Comparison of ENCODE assay signal across 8 mouse cellular contexts in the genomic region with DNA sequence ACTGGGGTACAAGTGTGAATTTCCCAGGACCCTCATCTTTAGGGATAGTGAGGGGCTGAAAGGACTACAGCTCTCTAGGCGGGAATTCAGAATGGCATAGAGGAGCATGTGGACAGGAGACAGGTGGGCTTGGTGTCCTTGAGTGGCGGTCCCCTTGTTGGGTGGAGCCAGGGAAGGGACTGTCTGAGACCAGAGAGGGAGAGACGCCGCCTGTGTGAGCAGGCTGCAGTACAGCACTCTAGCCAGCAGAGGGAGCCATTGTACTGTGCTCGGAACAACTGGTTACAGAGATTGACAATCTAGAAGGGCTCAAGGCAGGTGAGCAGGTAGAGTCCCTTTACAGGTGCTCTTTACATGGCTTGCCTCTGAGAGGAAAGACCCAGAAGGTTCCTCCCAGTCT. TPM values are rescaled to one million over a fixed set of nuclear protein-coding genes. Genes with fewer than 3 reads are reported as not detected.
DNase-seq lines count a peak whose midpoint lies in the region; ATAC-seq lines count a peak whose summit lies in the region.

No protein-coding gene starts in this region.

- H3K9ac ChIP-seq in heart, embryonic 11.5 days (ENCODE audit: low read depth, low read length) = no peak overlapping the region
- H3K9ac ChIP-seq in midbrain, embryonic 16.5 days (ENCODE audit: low read depth, low read length) = no peak overlapping the region

- 2% methylated on average over 5 of the region's 5 CpGs for WGBS in heart, embryonic 11.5 days (ENCODE audit: insufficient replicate concordance)
- WGBS in limb, embryonic 10.5 days = 6% methylated on average over 5 of the region's 5 CpGs
- WGBS in midbrain, embryonic 16.5 days = 2% methylated on average over 5 of the region's 5 CpGs

- no peak for ATAC-seq in heart, embryonic 11.5 days (replicated peaks; ENCODE audit: insufficient number of reproducible peaks, low FRiP score, low TSS enrichment)
- peak; percentile 26; the same call in 1 of the 2 replicates for ATAC-seq in midbrain, embryonic 16.5 days

- no peak overlapping the region for H3K4me3 ChIP-seq in heart, embryonic 11.5 days (ENCODE audit: low read depth, low read length)
- H3K4me3 ChIP-seq in limb, embryonic 10.5 days = no peak overlapping the region
- no peak overlapping the region for H3K4me3 ChIP-seq in midbrain, embryonic 16.5 days (ENCODE audit: low read depth, low read length)

- H3K4me2 ChIP-seq in heart, embryonic 11.5 days = no peak overlapping the region
- no peak overlapping the region for H3K4me2 ChIP-seq in midbrain, embryonic 16.5 days (ENCODE audit: low read length)

- H3K36me3 ChIP-seq in heart, embryonic 11.5 days (ENCODE audit: control insufficient read depth, insufficient read depth, low read length) = no peaks in the 10 kb centered on the region
- no peaks in the 10 kb centered on the region for H3K36me3 ChIP-seq in limb, embryonic 10.5 days
- no peaks in the 10 kb centered on the region for H3K36me3 ChIP-seq in midbrain, embryonic 16.5 days (ENCODE audit: control insufficient read depth, insufficient read depth, low read length)

- no peaks in the 10 kb centered on the region for H3K9me3 ChIP-seq in heart, embryonic 11.5 days (replicated peaks; ENCODE audit: control insufficient read depth, low read length)
- no peaks in the 10 kb centered on the region for H3K9me3 ChIP-seq in limb, embryonic 10.5 days (replicated peaks)
- no peaks in the 10 kb centered on the region for H3K9me3 ChIP-seq in midbrain, embryonic 16.5 days (replicated peaks; ENCODE audit: control insufficient read depth, low read length, poor library complexity, severe bottlenecking)

- H3K27ac ChIP-seq in heart, embryonic 11.5 days (ENCODE audit: low read depth, low read length) = no peak overlapping the region
- no peak overlapping the region for H3K27ac ChIP-seq in limb, embryonic 10.5 days
- no peak overlapping the region for H3K27ac ChIP-seq in midbrain, embryonic 16.5 days (ENCODE audit: low read length)

- no peaks in the 10 kb centered on the region for H3K4me1 ChIP-seq in heart, embryonic 11.5 days (ENCODE audit: control insufficient read depth, insufficient read depth, low read length)
- no peaks in the 10 kb centered on the region for H3K4me1 ChIP-seq in limb, embryonic 10.5 days
- H3K4me1 ChIP-seq in midbrain, embryonic 16.5 days (ENCODE audit: control insufficient read depth, insufficient read depth, low read length) = no peaks in the 10 kb centered on the region

- peaks cover 27% of the 10 kb centered on the region for H3K27me3 ChIP-seq in heart, embryonic 11.5 days (ENCODE audit: control insufficient read depth, insufficient read depth, low read length)
- peaks cover 20% of the 10 kb centered on the region for H3K27me3 ChIP-seq in limb, embryonic 10.5 days (ENCODE audit: low read depth, poor library complexity, severe bottlenecking)
- H3K27me3 ChIP-seq in midbrain, embryonic 16.5 days (ENCODE audit: control insufficient read depth, insufficient read depth, low read depth, low read length) = no peaks in the 10 kb centered on the region; the same call in 1 of the 2 replicates

- peak; percentile 92 for DNase-seq in heart, adult 11 months
- peak; percentile 63 for DNase-seq in cerebellum, adult 9-10 months
- peak; percentile 22 to 84 for DNase-seq in frontal cortex, adult 2 months (ENCODE audit: extremely low spot score in 1 of 2, low spot score in 1 of 2)
- DNase-seq in kidney, adult 18-20 months = peak; percentile 67
- DNase-seq in limb, embryonic 10.5 days (ENCODE audit: low spot score) = peak; percentile 84
- DNase-seq in spleen, postnatal 14 days (ENCODE audit: low spot score in 2 of 2) = peak; percentile 50 to 68

RNA-seq across cellular contexts. Expression of a gene that starts 8.3 kb away (rescaled TPM):
- polyA plus RNA-seq in heart, embryonic 11.5 days (2014; fragmentation: Nextera tagmentation; extraction: Ambion mirVana) = 0.66 and 1.6 TPM in 2 replicates
- polyA plus RNA-seq in frontal cortex, adult 2 months (2012; rRNA removed) = 0.64 and 2.1 TPM in 2 replicates
- 0.53 and 0.65 TPM in 2 replicates for polyA plus RNA-seq in limb, embryonic 10.5 days (2016; fragmentation: Nextera tagmentation; extraction: Ambion mirVana)
- 9.4 and 13.9 TPM in 2 replicates for polyA plus RNA-seq in midbrain, embryonic 16.5 days (2015; fragmentation: Nextera tagmentation; extraction: Ambion mirVana)
